Mouse (Mus musculus) ES-E14 (cell line): ENCODE results near the gene Rdh11.

ENCODE experiments used
- CHD2 ChIP-seq: IDR thresholded peaks from 2 replicates; pipeline ENCODE4 v1.6.1; 2014; ENCODE audit warnings: mild to moderate bottlenecking, low read depth, low read length, inconsistent platforms
- HCFC1 ChIP-seq: IDR thresholded peaks from 2 replicates; pipeline ENCODE4 v1.6.1; 2012; ENCODE audit warnings: low read length, inconsistent platforms, borderline replicate concordance; ENCODE audit not compliant: insufficient read depth
- MAFK ChIP-seq: IDR thresholded peaks from 2 replicates; pipeline ENCODE4 v1.6.1; 2014; ENCODE audit warnings: mild to moderate bottlenecking, low read depth, low read length, inconsistent platforms; ENCODE audit not compliant: insufficient read depth
- ZC3H11A ChIP-seq: IDR thresholded peaks from 2 replicates; pipeline ENCODE4 v1.6.1; 2012; ENCODE audit warnings: low read depth, mild to moderate bottlenecking, inconsistent platforms, low read length, borderline replicate concordance

DNA sequence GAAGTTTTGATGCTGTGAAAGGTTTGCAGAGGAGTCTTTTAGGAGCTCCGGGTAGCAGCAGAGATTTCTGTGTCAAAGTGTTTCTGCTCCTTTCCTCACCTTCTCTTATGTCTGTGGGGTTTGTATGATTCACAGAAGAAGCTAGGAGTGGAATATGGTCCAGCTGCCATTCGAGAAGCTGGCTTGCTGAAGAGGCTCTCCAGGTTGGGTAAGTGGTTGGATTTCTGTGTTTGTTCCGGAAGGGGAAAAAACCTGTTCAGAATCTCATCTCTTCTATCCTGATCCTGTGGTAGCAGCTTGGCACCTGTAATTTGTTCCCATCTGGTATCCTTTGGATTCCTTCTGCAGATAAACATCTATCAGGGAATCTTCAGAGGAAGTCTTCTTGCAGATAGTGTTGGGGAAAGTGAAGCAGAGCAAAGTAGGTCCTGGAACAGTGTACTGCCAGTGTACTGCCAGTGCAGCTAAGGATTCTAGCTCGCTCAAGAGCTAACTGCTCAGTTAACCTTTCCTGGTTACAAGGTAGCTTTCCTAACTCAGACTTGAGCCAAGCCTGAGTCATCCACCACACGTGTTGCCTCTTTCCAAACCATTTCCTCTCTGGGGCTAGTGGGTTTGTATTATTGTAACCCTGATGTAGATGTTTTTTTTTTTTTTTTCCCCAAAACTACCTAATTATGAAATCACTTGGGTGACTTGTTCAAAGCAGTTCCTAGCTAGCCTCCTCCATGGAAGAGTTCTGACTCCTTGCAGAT lies 60.2 kb downstream of the Rdh11 start:
- no peak for TF ChIP-seq MAFK
- no peak for TF ChIP-seq CHD2
- TF ChIP-seq HCFC1: no peak
- TF ChIP-seq ZC3H11A: no peak
